Comparison of ENCODE assay signal across 9 mouse cellular contexts in the genomic region with DNA sequence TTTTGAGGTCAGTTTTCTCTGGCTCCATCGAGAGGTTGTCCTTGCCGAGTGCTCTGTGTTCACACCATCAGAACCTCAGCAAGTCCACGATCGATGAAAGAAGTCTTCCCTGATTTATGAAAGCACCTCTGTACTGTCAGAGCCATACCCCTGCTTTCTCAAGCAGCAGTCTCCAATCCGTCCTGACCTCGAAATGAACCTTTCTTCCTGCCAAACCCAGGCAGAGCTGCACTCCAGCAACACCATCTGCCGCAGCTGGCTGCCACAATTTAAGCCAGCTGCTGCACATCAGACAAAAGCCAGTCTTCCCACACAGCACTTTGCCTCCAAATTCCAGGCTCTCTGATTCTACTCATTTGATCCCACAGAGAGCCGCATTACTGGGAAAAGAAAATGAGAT. TPM values are rescaled to one million over a fixed set of nuclear protein-coding genes. Genes with fewer than 3 reads are reported as not detected.
DNase-seq lines count a peak whose midpoint lies in the region; ATAC-seq lines count a peak whose summit lies in the region.
"Had no signal": no experiment of that assay in that cellular context is flagged by ENCODE, and none has a peak within 500 bp of the region (broad histone marks: within the 10 kb centered on the region; RNA-seq: fewer than 3 reads in every experiment).

No protein-coding gene starts in this region.

- H3K9me3 ChIP-seq in forebrain, embryonic 14.5 days (replicated peaks; ENCODE audit: control insufficient read depth, low read length): no peaks in the 10 kb centered on the region
- no peaks in the 10 kb centered on the region for H3K9me3 ChIP-seq in lung, embryonic 16.5 days (ENCODE audit: control insufficient read depth, low read length)
- no peaks in the 10 kb centered on the region for H3K9me3 ChIP-seq in stomach, embryonic 15.5 days
- H3K9me3 ChIP-seq: liver, embryonic 15.5 days had no signal

- WGBS in forebrain, embryonic 14.5 days: 61% methylated on average over 8 of the region's 8 CpGs
- WGBS in lung, embryonic 16.5 days: 21% methylated on average over 8 of the region's 8 CpGs
- WGBS in stomach, embryonic 15.5 days: 16% methylated on average over 8 of the region's 8 CpGs

- no peaks in the 10 kb centered on the region for H3K27me3 ChIP-seq in forebrain, embryonic 14.5 days (replicated peaks; ENCODE audit: control insufficient read depth, insufficient read depth, low read length)
- no peaks in the 10 kb centered on the region for H3K27me3 ChIP-seq in lung, embryonic 16.5 days (ENCODE audit: control insufficient read depth, insufficient read depth, low read depth, low read length)
- H3K27me3 ChIP-seq in stomach, embryonic 15.5 days (replicated peaks): no peaks in the 10 kb centered on the region
- H3K27me3 ChIP-seq: liver, embryonic 15.5 days had no signal

- peak; percentile 11 for DNase-seq in right cerebral cortex, postnatal 25 days
- DNase-seq in right cerebral cortex, postnatal 14 days: no peak
- DNase-seq in forebrain, embryonic 14.5 days (ENCODE audit: low spot score): peak; percentile 52
- DNase-seq in heart, postnatal 36 days: peak; percentile 57 to 63
- DNase-seq in layer of hippocampus, adult 8-10 months (ENCODE audit: low spot score in 2 of 2): no peak

- 0 out of 2 replicates have a peak, but pooled peaks have one; percentile 48 for ATAC-seq in forebrain, embryonic 14.5 days
- ATAC-seq in lung, embryonic 16.5 days (ENCODE audit: low read depth): peak; percentile 92
- ATAC-seq in stomach, embryonic 15.5 days (ENCODE audit: insufficient read depth, low FRiP score, low read depth): peak; percentile 88; the same call in 1 of the 2 replicates
- ATAC-seq in inflammation-experienced regulatory T-cells, adult 6 months: no peak

- H3K9ac ChIP-seq in forebrain, embryonic 14.5 days (ENCODE audit: low read length): no peak overlapping the region
- H3K9ac ChIP-seq in lung, embryonic 16.5 days (ENCODE audit: low read length): no peak overlapping the region
- no peak overlapping the region for H3K9ac ChIP-seq in stomach, embryonic 15.5 days
- H3K9ac ChIP-seq: liver, embryonic 15.5 days had no signal

- intact Hi-C loops in heart, postnatal 36 days (cut with DNase I): no loop called here

- H3K4me1 ChIP-seq in forebrain, embryonic 14.5 days (ENCODE audit: control insufficient read depth, insufficient read depth, low read length): no peaks in the 10 kb centered on the region
- no peaks in the 10 kb centered on the region; the same call in 1 of the 2 replicates for H3K4me1 ChIP-seq in lung, embryonic 16.5 days (replicated peaks; ENCODE audit: control insufficient read depth, insufficient read depth, low read length)
- H3K4me1 ChIP-seq in stomach, embryonic 15.5 days: peaks cover 6% of the 10 kb centered on the region; the same call in 1 of the 2 replicates
- H3K4me1 ChIP-seq: liver, embryonic 15.5 days had no signal

- no peak overlapping the region for H3K27ac ChIP-seq in forebrain, embryonic 14.5 days (ENCODE audit: low read depth, low read length)
- H3K27ac ChIP-seq in lung, embryonic 16.5 days (ENCODE audit: low read length): no peak overlapping the region
- peak overlapping the region; percentile 77 for H3K27ac ChIP-seq in stomach, embryonic 15.5 days
- H3K27ac ChIP-seq: liver, embryonic 15.5 days had no signal

- H3K36me3 ChIP-seq in forebrain, embryonic 14.5 days (ENCODE audit: control insufficient read depth, insufficient read depth, low read length): no peaks in the 10 kb centered on the region
- no peaks in the 10 kb centered on the region for H3K36me3 ChIP-seq in lung, embryonic 16.5 days (ENCODE audit: control insufficient read depth, insufficient read depth, low read length)
- no peaks in the 10 kb centered on the region for H3K36me3 ChIP-seq in stomach, embryonic 15.5 days
- H3K36me3 ChIP-seq: liver, embryonic 15.5 days had no signal

- no peak overlapping the region for H3K4me2 ChIP-seq in forebrain, embryonic 14.5 days (ENCODE audit: low read length)
- H3K4me2 ChIP-seq in lung, embryonic 16.5 days (ENCODE audit: low read depth, low read length): 0 out of 2 replicates have a peak overlapping the region, but pooled peaks have one; percentile 7
- peak overlapping the region; percentile 29; the same call in 1 of the 2 replicates for H3K4me2 ChIP-seq in stomach, embryonic 15.5 days
- H3K4me2 ChIP-seq: liver, embryonic 15.5 days had no signal

- H3K4me3 ChIP-seq in forebrain, embryonic 14.5 days (ENCODE audit: low read depth, low read length): no peak overlapping the region
- H3K4me3 ChIP-seq in lung, embryonic 16.5 days (ENCODE audit: low read length): no peak overlapping the region
- H3K4me3 ChIP-seq in stomach, embryonic 15.5 days (replicated peaks): no peak overlapping the region
- H3K4me3 ChIP-seq: liver, embryonic 15.5 days had no signal

RNA-seq across cellular contexts. Expression of gene Gm527, which starts 15.2 kb away (rescaled TPM):
- 1.7 and 2.9 TPM in 2 replicates for polyA plus RNA-seq in forebrain, embryonic 14.5 days (2014; fragmentation: Nextera tagmentation; extraction: Ambion mirVana)
- total RNA-seq in heart, postnatal 36 days (2021): 1 to 10 TPM; 4.3 to 5.1 TPM
- polyA plus RNA-seq in lung, embryonic 16.5 days (2015; fragmentation: Nextera tagmentation; extraction: Ambion mirVana): 1.0 and 1.1 TPM in 2 replicates
- polyA plus RNA-seq in stomach, embryonic 15.5 days (2015; fragmentation: Nextera tagmentation; extraction: Ambion mirVana): 2.6 and 4.1 TPM in 2 replicates
- total RNA-seq in layer of hippocampus, adult 8-10 months (2022): 10 to 100 TPM in 3 of 4 experiments, 1 to 10 TPM in 1; 9.4 to 19.4 (median 13.2) TPM
- 1 to 10 TPM in 2 of 3 experiments, not detected in 1; 1.3 to 2.8 TPM for polyA plus RNA-seq in inflammation-experienced regulatory T-cells, adult 6 months (2017; shearing (Covaris generic))

Comparison
In these comparisons a context has a peak if more than half of its experiments do, and no peak if none do; other contexts are left out.
1. DNase-seq: peak in right cerebral cortex, postnatal 25 days (single experiment), forebrain, embryonic 14.5 days (single experiment) and heart, postnatal 36 days (2 of 2); none in right cerebral cortex, postnatal 14 days (single experiment) and layer of hippocampus, adult 8-10 months (0 of 2).